Comparison of ENCODE assay signal across 12 mouse cellular contexts in the genomic region with DNA sequence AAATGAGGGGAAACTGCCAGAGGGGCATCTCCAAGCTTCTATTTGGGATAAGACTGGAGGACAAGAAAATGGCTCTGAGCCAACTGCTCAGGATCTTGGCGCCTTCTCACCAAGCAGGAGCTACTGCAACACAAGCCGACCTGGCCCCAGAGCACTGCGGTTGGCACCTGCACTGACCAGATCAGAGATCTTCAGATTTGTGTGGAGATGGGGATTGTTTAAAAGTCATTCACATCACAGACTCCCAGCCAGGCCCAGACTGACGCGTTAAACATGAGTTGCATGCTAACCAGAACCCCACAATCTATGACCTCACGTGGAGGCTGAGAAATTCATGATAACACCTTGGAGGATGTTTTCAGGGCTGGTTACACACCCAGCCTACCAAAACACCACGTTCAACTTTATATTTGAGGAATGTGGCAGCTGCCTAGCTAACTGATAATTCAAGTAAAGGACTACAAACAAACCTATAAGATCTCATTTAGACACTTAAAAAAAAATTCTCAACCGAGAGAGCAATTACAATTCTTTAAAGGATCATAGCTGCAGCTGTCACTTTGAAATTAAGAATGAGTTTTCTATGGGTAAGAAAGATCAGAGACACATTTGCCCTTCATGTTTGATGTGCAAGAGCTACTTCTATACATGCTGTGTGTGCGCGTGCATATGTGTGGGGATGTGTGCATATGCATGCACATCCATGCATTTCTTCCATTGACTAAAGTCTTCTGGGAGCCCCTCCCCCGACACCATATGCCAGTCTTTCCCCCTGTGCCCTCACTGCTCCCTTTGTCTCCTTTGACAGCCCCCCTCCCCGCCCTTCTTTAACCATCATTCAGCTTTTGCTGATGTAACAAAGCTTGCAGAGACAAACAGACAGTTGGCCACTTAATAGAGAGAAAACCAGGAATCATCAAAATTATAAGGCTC.
DNase-seq lines count a peak whose midpoint lies in the region; ATAC-seq and TF ChIP-seq lines count a peak whose summit lies in the region.
"Had no signal": no experiment of that assay in that cellular context is flagged by ENCODE, and none has a peak within 500 bp of the region (broad histone marks: within the 10 kb centered on the region; RNA-seq: fewer than 3 reads in every experiment).

No protein-coding gene starts in this region.

- no peak for DNase-seq in kidney, adult 8-10 months
- DNase-seq in brain, embryonic 14.5 days (ENCODE audit: low read depth), result peak; percentile 84
- DNase-seq in hindbrain, embryonic 10.5 days (ENCODE audit: low spot score), result peak; percentile 74
- DNase-seq in spleen, postnatal 4 days (ENCODE audit: low spot score in 2 of 2), result no peak
- no peak for DNase-seq in lung, postnatal 10 days
- DNase-seq in heart, postnatal 4 days, result no peak
- DNase-seq: cerebellum, adult 9-10 months; heart, postnatal 14 days; lung, adult 2 months; thymus, postnatal 14 days had no signal

- peak; percentile 28; the same call in 1 of the 2 replicates for ATAC-seq in kidney, embryonic 14.5 days (ENCODE audit: low FRiP score, low TSS enrichment)
- ATAC-seq in midbrain, embryonic 15.5 days (replicated peaks), result peak; percentile 54

- no peaks in the 10 kb centered on the region for H3K9me3 ChIP-seq in kidney, embryonic 14.5 days (ENCODE audit: control insufficient read depth, low read length)
- no peaks in the 10 kb centered on the region for H3K9me3 ChIP-seq in hindbrain, embryonic 10.5 days
- H3K9me3 ChIP-seq in midbrain, embryonic 15.5 days, result no peaks in the 10 kb centered on the region

- H3K9ac ChIP-seq in kidney, embryonic 14.5 days (ENCODE audit: low read depth, low read length), result no peak overlapping the region
- no peak overlapping the region for H3K9ac ChIP-seq in midbrain, embryonic 15.5 days

- 65% methylated on average over 12 of the region's 12 CpGs for WGBS in kidney, embryonic 14.5 days
- WGBS in hindbrain, embryonic 10.5 days, result 49% methylated on average over 12 of the region's 12 CpGs
- 34% methylated on average over 12 of the region's 12 CpGs for WGBS in midbrain, embryonic 15.5 days

- H3K27ac ChIP-seq in kidney, embryonic 14.5 days (ENCODE audit: low read depth, low read length), result no peak overlapping the region
- H3K27ac ChIP-seq in hindbrain, embryonic 10.5 days, result peak overlapping the region; percentile 89
- H3K27ac ChIP-seq in midbrain, embryonic 15.5 days, result no peak overlapping the region

- H3K4me3 ChIP-seq in kidney, embryonic 14.5 days (ENCODE audit: low read length), result no peak overlapping the region
- no peak overlapping the region for H3K4me3 ChIP-seq in hindbrain, embryonic 10.5 days
- no peak overlapping the region for H3K4me3 ChIP-seq in midbrain, embryonic 15.5 days

- no peaks in the 10 kb centered on the region for H3K36me3 ChIP-seq in kidney, embryonic 14.5 days (ENCODE audit: control insufficient read depth, insufficient read depth, low read length)
- H3K36me3 ChIP-seq in hindbrain, embryonic 10.5 days, result no peaks in the 10 kb centered on the region
- no peaks in the 10 kb centered on the region for H3K36me3 ChIP-seq in midbrain, embryonic 15.5 days (replicated peaks)

- TF ChIP-seq POLR2A in brain, embryonic 14.5 days (IDR thresholded peaks at IDR 0.05; ENCODE audit: borderline replicate concordance, extremely low read depth, insufficient read depth, insufficient read length, poor library complexity, severe bottlenecking), result no peak

- H3K4me1 ChIP-seq in kidney, embryonic 14.5 days (ENCODE audit: control insufficient read depth, insufficient read depth, low read length), result peaks cover 12% of the 10 kb centered on the region; the same call in 1 of the 2 replicates
- peaks cover 60% of the 10 kb centered on the region for H3K4me1 ChIP-seq in hindbrain, embryonic 10.5 days (replicated peaks)
- peaks cover 28% of the 10 kb centered on the region for H3K4me1 ChIP-seq in midbrain, embryonic 15.5 days

- no peaks in the 10 kb centered on the region for H3K27me3 ChIP-seq in kidney, embryonic 14.5 days (ENCODE audit: control insufficient read depth, insufficient read depth, low read length)
- no peaks in the 10 kb centered on the region for H3K27me3 ChIP-seq in hindbrain, embryonic 10.5 days (ENCODE audit: insufficient read depth, poor library complexity, severe bottlenecking)
- H3K27me3 ChIP-seq in midbrain, embryonic 15.5 days (replicated peaks), result no peaks in the 10 kb centered on the region

- TF ChIP-seq CTCF in brain, embryonic 14.5 days (IDR thresholded peaks at IDR 0.05; ENCODE audit: borderline replicate concordance, extremely low read depth, insufficient read depth, insufficient read length), result no peak

- no peak overlapping the region; the same call in 1 of the 2 replicates for H3K4me2 ChIP-seq in kidney, embryonic 14.5 days (replicated peaks; ENCODE audit: low read depth, low read length)
- H3K4me2 ChIP-seq in midbrain, embryonic 15.5 days, result no peak overlapping the region

Comparison
In these comparisons a context has a peak if more than half of its experiments do, and no peak if none do; other contexts are left out.
1. DNase-seq: peak in brain, embryonic 14.5 days (single experiment) and hindbrain, embryonic 10.5 days (single experiment); none in kidney, adult 8-10 months (0 of 2), spleen, postnatal 4 days (0 of 2), lung, postnatal 10 days (single experiment) and heart, postnatal 4 days (single experiment).